11 mouse cellular contexts compared by ENCODE assay signal in genomic region chr10:99152063-99152462, GRCm38 (mm10). TPM values are rescaled to one million over a fixed set of nuclear protein-coding genes. Genes with fewer than 3 reads are reported as not detected.
DNase-seq lines count a peak whose midpoint lies in the region; ATAC-seq and TF ChIP-seq lines count a peak whose summit lies in the region.
"Had no signal": no experiment of that assay in that cellular context is flagged by ENCODE, and none has a peak within 500 bp of the region (broad histone marks: within the 10 kb centered on the region; RNA-seq: fewer than 3 reads in every experiment).

No protein-coding gene starts in this region.

- WGBS in liver, postnatal 0 days (ENCODE audit: insufficient replicate concordance): 84% methylated on average over 6 of the region's 6 CpGs

- H3K9me3 ChIP-seq in liver, postnatal 0 days (ENCODE audit: low read length): no peaks in the 10 kb centered on the region
- H3K9me3 ChIP-seq: heart, embryonic 13.5 days; limb, embryonic 15.5 days had no signal

- no peaks in the 10 kb centered on the region for H3K4me1 ChIP-seq in liver, postnatal 0 days (ENCODE audit: insufficient read depth)
- H3K4me1 ChIP-seq: limb, embryonic 15.5 days had no signal

- no peak overlapping the region for H3K4me3 ChIP-seq in liver, postnatal 0 days (ENCODE audit: low read depth, low read length)
- H3K4me3 ChIP-seq: heart, embryonic 13.5 days; limb, embryonic 15.5 days had no signal

- peak; percentile 58; the same call in 1 of the 2 replicates for ATAC-seq in liver, postnatal 0 days

- no peak for TF ChIP-seq EP300 in liver, postnatal 0 days (IDR thresholded peaks at IDR 0.05; ENCODE audit: low read depth)

- TF ChIP-seq CTCF in liver, postnatal 0 days (IDR thresholded peaks at IDR 0.05; ENCODE audit: low read depth): peak; percentile 76

- no peak overlapping the region for H3K4me2 ChIP-seq in liver, postnatal 0 days (ENCODE audit: low read depth, low read length)
- H3K4me2 ChIP-seq: heart, embryonic 13.5 days; limb, embryonic 15.5 days had no signal

- DNase-seq in adrenal gland, postnatal 36 days: peak; percentile 30 to 47
- DNase-seq in adrenal gland, adult 8-10 months: no peak
- DNase-seq in right cerebral cortex, postnatal 14 days: peak; percentile 36
- no peak for DNase-seq in right cerebral cortex, postnatal 36 days (ENCODE audit: low spot score in 2 of 2)
- DNase-seq in liver, postnatal 0 days: peak; percentile 53
- DNase-seq in thymus, postnatal 36 days: peak; percentile 59 to 64
- no peak for DNase-seq in layer of hippocampus, adult 9-11 months
- DNase-seq in embryo, embryonic 11 days: no peak
- DNase-seq: cerebellum, adult 9-11 months had no signal

- no peak overlapping the region for H3K9ac ChIP-seq in liver, postnatal 0 days (replicated peaks)
- H3K9ac ChIP-seq: heart, embryonic 13.5 days; limb, embryonic 15.5 days had no signal

- H3K27me3 ChIP-seq in liver, postnatal 0 days (ENCODE audit: insufficient read depth, low read length): no peaks in the 10 kb centered on the region
- H3K27me3 ChIP-seq: heart, embryonic 13.5 days; limb, embryonic 15.5 days had no signal

- no peaks in the 10 kb centered on the region for H3K36me3 ChIP-seq in liver, postnatal 0 days (replicated peaks; ENCODE audit: insufficient read depth, low read length)

- no peak overlapping the region for H3K27ac ChIP-seq in liver, postnatal 0 days (ENCODE audit: low read depth)
- H3K27ac ChIP-seq: heart, embryonic 13.5 days; limb, embryonic 15.5 days had no signal

RNA-seq across cellular contexts. Expression of gene Phxr2, which starts 25.9 kb away (rescaled TPM):
- not detected for total RNA-seq in adrenal gland, postnatal 36 days (2021)
- not detected for total RNA-seq in adrenal gland, adult 8-10 months (2022)
- polyA plus RNA-seq in liver, postnatal 0 days (2015; fragmentation: Nextera tagmentation; extraction: Ambion mirVana): not detected in 2 replicates
- polyA plus RNA-seq: heart, embryonic 13.5 days; limb, embryonic 15.5 days had no signal

RNA-seq across cellular contexts. Expression of gene Galnt4, which starts 44.1 kb away (rescaled TPM):
- 1 to 10 TPM; 6.0 to 7.1 TPM for total RNA-seq in adrenal gland, postnatal 36 days (2021)
- total RNA-seq in adrenal gland, adult 8-10 months (2022): 1 to 10 TPM; 7.0 to 7.6 (median 7.2) TPM
- polyA plus RNA-seq in liver, postnatal 0 days (2015; fragmentation: Nextera tagmentation; extraction: Ambion mirVana): 2.2 and 2.6 TPM in 2 replicates

RNA-seq across cellular contexts. Expression of gene Poc1b, which starts 45.2 kb away (rescaled TPM):
- 10 to 100 TPM; 15.3 to 15.7 TPM for total RNA-seq in adrenal gland, postnatal 36 days (2021)
- total RNA-seq in adrenal gland, adult 8-10 months (2022): 10 to 100 TPM; 12.4 to 23.8 (median 18.0) TPM
- 3.9 TPM in 2 replicates for polyA plus RNA-seq in liver, postnatal 0 days (2015; fragmentation: Nextera tagmentation; extraction: Ambion mirVana)

Comparison
In these comparisons a context has a peak if more than half of its experiments do, and no peak if none do; other contexts are left out.
1. DNase-seq: peak in adrenal gland, postnatal 36 days (2 of 2), right cerebral cortex, postnatal 14 days (single experiment), liver, postnatal 0 days (single experiment) and thymus, postnatal 36 days (2 of 2); none in adrenal gland, adult 8-10 months (single experiment), right cerebral cortex, postnatal 36 days (0 of 2), layer of hippocampus, adult 9-11 months (single experiment) and embryo, embryonic 11 days (single experiment).